Mouse (Mus musculus): Measurements from ENCODE around the gene Kcnt1. TPM values are rescaled to one million over a fixed set of nuclear protein-coding genes. Genes with fewer than 3 reads are reported as not detected.
A peak's percentile ranks its signal among the peaks of the same experiment; 100 is the strongest.

The Kcnt1 gene
- polyA plus RNA-seq, 1 experiment from 2014 or later, result 23.7 TPM

DNA sequence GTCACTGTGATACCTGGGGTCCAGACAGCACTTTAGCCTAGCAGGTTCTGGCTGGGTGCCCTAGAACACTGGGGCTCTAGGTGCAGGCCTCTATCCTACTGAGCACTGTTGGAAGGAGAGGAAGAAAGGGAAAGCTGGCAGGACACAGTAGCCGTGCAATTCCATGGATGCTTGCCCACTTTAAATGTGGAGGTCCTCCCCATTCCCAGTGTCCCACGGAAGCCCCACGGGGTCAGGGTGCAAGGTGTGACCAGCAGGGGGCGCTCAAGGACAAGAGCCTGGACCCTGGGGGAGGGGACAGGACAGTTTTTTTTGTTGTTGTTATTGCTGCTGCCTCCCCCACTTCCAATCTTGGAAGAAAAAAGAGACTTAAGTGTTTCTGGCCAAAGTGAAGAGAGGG, 13.2 kb upstream of the Kcnt1 start:
- ATAC-seq (ENCODE audit: low FRiP score), result no peak
- no peak overlapping the region for H3K9ac ChIP-seq (replicated peaks)
- no peaks in the 10 kb centered on the region for H3K9me3 ChIP-seq (replicated peaks)
- WGBS, result 9% methylated on average over 4 of the region's 4 CpGs
- no peak overlapping the region for H3K4me3 ChIP-seq (replicated peaks)
- H3K36me3 ChIP-seq, result no peaks in the 10 kb centered on the region
- H3K27ac ChIP-seq (replicated peaks), result no peak overlapping the region
- no peaks in the 10 kb centered on the region for H3K27me3 ChIP-seq (replicated peaks)
- H3K4me1 ChIP-seq, result 0 out of 2 replicates have a peak, but pooled peaks cover 3% of the 10 kb centered on the region
- H3K4me2 ChIP-seq, result no peak overlapping the region

DNA sequence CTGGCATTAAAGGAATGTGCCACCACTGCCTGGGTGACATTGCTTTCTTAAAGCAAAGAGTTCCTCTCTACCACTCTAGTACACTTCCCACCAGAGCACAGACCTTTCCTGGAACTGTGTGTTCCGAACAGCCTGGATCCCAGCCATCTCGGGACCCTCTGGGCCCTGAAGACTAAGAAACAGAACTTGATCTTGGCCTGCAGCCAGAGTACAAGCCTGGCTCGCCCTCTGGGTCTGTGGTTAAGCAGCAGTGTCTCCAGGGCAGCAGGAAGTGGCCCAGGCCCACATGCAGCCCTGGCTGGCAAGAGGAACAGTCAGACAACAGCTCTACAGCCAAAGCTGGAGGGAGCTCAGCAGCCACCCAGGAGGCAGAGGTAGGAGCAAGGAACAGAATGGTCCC, 10.9 kb upstream of the Kcnt1 start:
- Histone ChIP-seq H3K27ac (replicated peaks) (no peak overlapping the region), H3K27me3 (replicated peaks) (no peaks in the 10 kb centered on the region), H3K9ac (replicated peaks) (no peak overlapping the region), H3K4me2 (no peak overlapping the region), H3K36me3 (no peaks in the 10 kb centered on the region), H3K4me1 (0 out of 2 replicates have a peak, but pooled peaks cover 3% of the 10 kb centered on the region), H3K4me3 (replicated peaks) (no peak overlapping the region), H3K9me3 (replicated peaks) (no peaks in the 10 kb centered on the region)
- WGBS, result 53% methylated on average over 3 of the region's 3 CpGs
- ATAC-seq (ENCODE audit: low FRiP score), result no peak; the same call in 1 of the 2 replicates

DNA sequence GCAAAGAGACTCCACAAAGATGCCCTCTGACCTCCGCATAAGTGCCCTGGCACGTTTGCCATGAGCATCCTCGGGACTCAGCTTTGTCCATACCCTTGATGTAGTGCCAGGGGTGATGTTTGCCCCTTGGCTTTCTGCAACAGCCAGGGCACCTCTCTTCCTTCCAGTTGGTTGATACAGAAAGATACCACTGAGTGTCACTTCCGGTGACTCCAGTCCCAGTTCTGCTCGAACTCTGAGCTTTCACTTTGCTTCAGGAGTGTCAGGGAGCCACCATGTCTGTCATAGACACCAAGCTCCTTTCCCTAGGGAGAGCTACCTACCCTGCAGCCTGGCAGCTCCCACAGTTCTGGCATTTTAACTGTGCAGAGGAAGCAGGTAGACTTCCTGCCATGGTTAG, 9.5 kb upstream of the Kcnt1 start:
- WGBS, result 79% methylated on average over 5 of the region's 5 CpGs
- H3K9me3 ChIP-seq (replicated peaks), result no peaks in the 10 kb centered on the region
- no peak overlapping the region for H3K4me2 ChIP-seq
- no peak overlapping the region for H3K4me3 ChIP-seq (replicated peaks)
- no peak for ATAC-seq (ENCODE audit: low FRiP score)
- no peak overlapping the region for H3K9ac ChIP-seq (replicated peaks)
- no peak overlapping the region for H3K27ac ChIP-seq (replicated peaks)
- no peaks in the 10 kb centered on the region for H3K36me3 ChIP-seq
- no peaks in the 10 kb centered on the region for H3K27me3 ChIP-seq (replicated peaks)
- H3K4me1 ChIP-seq, result 0 out of 2 replicates have a peak, but pooled peaks cover 3% of the 10 kb centered on the region

DNA sequence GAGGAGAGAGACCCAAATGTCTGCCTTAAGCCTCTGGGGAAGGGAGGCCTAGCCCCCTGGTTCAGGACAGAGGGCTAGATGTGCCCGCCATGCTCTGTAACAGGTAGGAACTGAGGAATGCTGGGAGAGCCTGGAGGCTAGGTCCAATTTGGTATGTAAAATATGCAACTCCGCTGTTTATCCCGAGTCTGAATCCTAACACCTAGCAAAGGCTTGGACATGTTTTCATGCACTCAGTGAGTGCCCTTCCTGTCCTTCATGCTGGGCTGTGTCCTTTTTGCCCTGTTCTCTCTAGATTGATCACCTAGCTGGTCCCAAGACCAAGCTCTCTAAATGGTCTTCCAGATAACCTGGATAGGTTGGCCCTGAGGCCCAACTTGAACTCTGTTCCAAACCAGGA, 3.6 kb upstream of the Kcnt1 start:
- Histone ChIP-seq H3K4me1 (peaks cover 23% of the 10 kb centered on the region), H3K36me3 (no peaks in the 10 kb centered on the region), H3K4me2 (no peak overlapping the region), H3K9me3 (replicated peaks) (no peaks in the 10 kb centered on the region), H3K9ac (replicated peaks) (no peak overlapping the region), H3K27me3 (replicated peaks) (no peaks in the 10 kb centered on the region; the same call in 1 of the 2 replicates), H3K27ac (replicated peaks) (no peak overlapping the region), H3K4me3 (replicated peaks) (no peak overlapping the region)
- 95% methylated on average over 3 of the region's 3 CpGs for WGBS
- ATAC-seq (ENCODE audit: low FRiP score), result no peak

DNA sequence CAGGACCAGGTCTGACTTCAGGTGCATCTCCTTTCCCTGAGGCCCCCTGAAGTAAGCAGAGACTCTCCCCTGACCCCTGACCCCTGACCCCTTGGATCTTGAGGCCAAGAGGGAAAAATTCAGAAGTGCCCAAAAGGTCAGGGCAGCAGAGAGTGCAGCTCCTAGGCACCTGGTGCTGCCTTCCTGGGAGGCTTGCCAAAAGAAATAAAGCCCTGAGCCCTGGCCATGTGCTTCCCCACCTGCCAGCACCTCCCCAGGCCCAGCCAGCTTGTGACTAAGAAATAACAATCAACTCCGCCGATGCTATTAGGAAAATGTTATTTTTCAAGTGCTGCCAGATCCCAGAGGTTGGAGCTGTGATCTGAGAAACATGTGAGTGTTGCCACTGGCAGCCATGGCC, 1.5 kb upstream of the Kcnt1 start:
- no peak overlapping the region for H3K27ac ChIP-seq (replicated peaks)
- 61% methylated on average over 2 of the region's 2 CpGs for WGBS
- H3K27me3 ChIP-seq (replicated peaks), result peaks cover 6% of the 10 kb centered on the region
- no peak for ATAC-seq (ENCODE audit: low FRiP score)
- no peaks in the 10 kb centered on the region for H3K9me3 ChIP-seq (replicated peaks)
- no peak overlapping the region for H3K4me3 ChIP-seq (replicated peaks)
- no peaks in the 10 kb centered on the region for H3K36me3 ChIP-seq
- H3K9ac ChIP-seq (replicated peaks), result no peak overlapping the region
- no peak overlapping the region for H3K4me2 ChIP-seq
- peaks cover 35% of the 10 kb centered on the region for H3K4me1 ChIP-seq

DNA sequence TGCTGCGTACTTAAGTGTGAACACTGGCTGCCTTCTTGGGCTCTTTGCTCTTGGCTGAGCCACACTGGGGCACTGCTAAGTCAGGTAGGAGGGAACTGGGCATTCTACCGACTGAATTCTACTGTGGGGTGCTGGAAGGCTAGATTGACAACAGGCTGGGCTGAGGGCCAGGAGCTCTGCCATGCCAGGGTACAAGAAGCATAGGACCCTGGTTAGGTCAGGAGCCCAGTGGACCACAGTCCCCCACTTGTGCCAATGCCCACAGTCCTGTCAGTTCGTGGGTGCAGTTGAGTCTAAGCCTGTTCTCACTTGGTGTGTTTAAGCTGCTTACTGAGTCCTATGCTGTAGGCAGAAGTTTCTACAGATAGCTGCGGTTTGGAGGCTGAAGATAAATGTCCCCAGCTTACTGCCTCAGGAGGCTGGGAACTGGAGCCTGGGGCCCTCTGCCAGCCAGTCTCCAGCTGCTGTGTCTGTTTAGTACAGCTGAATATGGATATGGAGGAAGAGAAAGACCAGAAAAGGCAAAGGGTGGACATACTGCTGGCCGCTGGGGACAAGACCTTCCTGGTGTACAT, 751 bp upstream of the Kcnt1 start:
- Histone ChIP-seq H3K9me3 (replicated peaks) (no peaks in the 10 kb centered on the region), H3K9ac (replicated peaks) (no peak overlapping the region), H3K27ac (replicated peaks) (no peak overlapping the region), H3K4me2 (peak overlapping the region; percentile 99), H3K27me3 (replicated peaks) (peaks cover 6% of the 10 kb centered on the region), H3K36me3 (no peaks in the 10 kb centered on the region), H3K4me1 (peaks cover 35% of the 10 kb centered on the region), H3K4me3 (replicated peaks) (peak overlapping the region; percentile 58; the same call in 1 of the 2 replicates)
- 56% methylated on average over 5 of the region's 5 CpGs for WGBS
- ATAC-seq (ENCODE audit: low FRiP score), result no peak

DNA sequence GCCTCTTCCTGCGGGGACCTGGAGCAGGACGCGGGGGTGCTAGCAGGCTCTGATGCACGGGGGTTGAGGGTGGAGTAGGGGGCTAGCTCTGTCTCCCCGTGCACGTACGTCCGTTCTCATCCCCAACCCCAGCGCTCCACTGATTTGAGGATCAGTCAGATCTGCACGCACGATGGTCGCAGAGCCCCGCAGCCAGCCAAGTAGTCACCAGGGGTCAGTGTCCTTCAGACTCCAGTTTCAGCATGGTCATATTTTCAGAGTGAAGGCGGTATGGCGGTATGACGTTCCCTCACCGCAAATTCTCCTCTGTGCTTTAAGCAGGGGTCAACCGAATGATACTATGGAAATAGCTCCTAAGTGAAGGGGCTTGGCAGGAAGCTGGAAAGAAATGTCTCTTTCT, 696 bp downstream of the Kcnt1 start:
- no peaks in the 10 kb centered on the region for H3K9me3 ChIP-seq (replicated peaks)
- peaks cover 35% of the 10 kb centered on the region for H3K4me1 ChIP-seq
- peak overlapping the region; percentile 99 for H3K4me2 ChIP-seq
- 4% methylated on average over 18 of the region's 18 CpGs for WGBS
- 0 out of 2 replicates have a peak, but pooled peaks have one; percentile 37 for ATAC-seq (ENCODE audit: low FRiP score)
- H3K27ac ChIP-seq (replicated peaks), result no peak overlapping the region
- H3K9ac ChIP-seq (replicated peaks), result peak overlapping the region; percentile 55; the same call in 1 of the 2 replicates
- H3K4me3 ChIP-seq (replicated peaks), result peak overlapping the region; percentile 58
- no peaks in the 10 kb centered on the region for H3K36me3 ChIP-seq
- H3K27me3 ChIP-seq (replicated peaks), result peaks cover 6% of the 10 kb centered on the region

DNA sequence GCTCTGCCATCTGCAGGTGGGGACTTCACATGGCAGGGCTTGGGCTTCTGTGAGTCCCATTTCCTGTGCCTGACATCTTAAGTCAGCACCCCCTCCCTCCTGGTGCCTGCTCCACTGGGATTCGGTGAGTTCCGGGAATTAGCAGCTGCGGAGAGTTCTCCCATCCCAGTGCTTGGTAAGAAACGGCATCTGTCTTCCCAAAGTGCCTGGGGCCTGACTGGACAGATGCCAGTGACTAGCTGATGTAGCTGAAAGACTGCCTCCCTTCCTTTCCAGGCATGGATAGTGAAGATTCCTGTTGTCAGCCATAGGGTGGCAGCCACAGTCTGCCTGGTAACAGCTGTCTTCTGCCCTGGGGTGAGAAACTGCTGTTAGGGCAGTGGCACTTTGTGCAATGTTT, 1.9 kb downstream of the Kcnt1 start:
- H3K4me3 ChIP-seq (replicated peaks), result no peak overlapping the region
- no peak overlapping the region for H3K9ac ChIP-seq (replicated peaks)
- 0 out of 2 replicates have a peak overlapping the region, but pooled peaks have one; percentile 4 for H3K27ac ChIP-seq (replicated peaks)
- 0 out of 2 replicates have a peak overlapping the region, but pooled peaks have one; percentile 99 for H3K4me2 ChIP-seq
- 8% methylated on average over 4 of the region's 4 CpGs for WGBS
- H3K4me1 ChIP-seq, result peaks cover 35% of the 10 kb centered on the region
- 0 out of 2 replicates have a peak, but pooled peaks have one; percentile 16 for ATAC-seq (ENCODE audit: low FRiP score)
- H3K9me3 ChIP-seq (replicated peaks), result no peaks in the 10 kb centered on the region
- H3K27me3 ChIP-seq (replicated peaks), result peaks cover 6% of the 10 kb centered on the region
- no peaks in the 10 kb centered on the region for H3K36me3 ChIP-seq

DNA sequence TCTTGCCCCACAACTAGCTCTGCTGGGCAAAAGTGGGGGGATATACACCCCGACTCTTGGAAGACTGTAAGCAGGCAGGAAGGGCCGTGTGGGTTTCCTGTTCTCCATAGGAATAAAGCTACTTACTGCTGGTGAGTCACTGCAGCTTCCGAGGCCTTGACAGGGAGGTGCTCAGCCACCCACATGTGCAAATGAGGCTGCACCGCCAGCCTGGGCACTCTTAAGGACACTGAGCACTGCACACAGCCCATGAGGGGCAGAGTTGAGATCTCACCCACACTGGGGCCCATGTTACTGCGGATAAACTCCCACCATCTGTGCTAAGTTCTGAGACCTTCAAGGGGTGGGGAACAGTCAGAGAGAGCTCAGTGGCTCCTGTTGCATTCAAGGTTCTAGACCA, 3.1 kb downstream of the Kcnt1 start:
- ATAC-seq (ENCODE audit: low FRiP score), result no peak
- 68% methylated on average over 5 of the region's 5 CpGs for WGBS
- no peaks in the 10 kb centered on the region for H3K9me3 ChIP-seq (replicated peaks)
- no peak overlapping the region for H3K27ac ChIP-seq (replicated peaks)
- H3K4me1 ChIP-seq, result peaks cover 35% of the 10 kb centered on the region
- H3K4me2 ChIP-seq, result no peak overlapping the region
- H3K36me3 ChIP-seq, result no peaks in the 10 kb centered on the region
- H3K27me3 ChIP-seq (replicated peaks), result peaks cover 6% of the 10 kb centered on the region
- no peak overlapping the region for H3K9ac ChIP-seq (replicated peaks)
- no peak overlapping the region for H3K4me3 ChIP-seq (replicated peaks)

DNA sequence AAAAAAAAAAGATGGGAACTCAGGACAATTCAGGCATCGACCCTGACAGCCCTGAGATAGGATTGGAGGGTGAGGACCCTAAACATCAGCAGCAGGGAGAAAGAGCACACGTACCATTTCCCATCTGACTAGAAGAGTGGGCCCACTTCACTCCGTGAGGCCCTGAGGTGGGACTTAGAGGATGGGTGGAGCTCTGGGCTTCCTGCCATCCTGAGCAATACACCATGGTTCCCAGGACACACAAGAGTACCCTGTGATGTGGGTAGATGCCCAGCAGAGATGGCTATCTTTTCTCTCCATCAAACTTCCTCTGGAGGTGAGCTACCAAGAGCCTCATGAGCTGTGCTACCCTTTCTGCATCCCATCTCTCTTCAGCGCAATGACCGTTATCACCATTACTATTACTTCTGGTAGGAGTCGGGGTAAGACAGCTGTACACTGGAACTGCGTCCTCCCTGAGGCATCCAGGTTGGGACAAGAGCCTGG, 13.8 kb downstream of the Kcnt1 start:
- H3K36me3 ChIP-seq, result no peaks in the 10 kb centered on the region; the same call in 1 of the 2 replicates
- H3K27ac ChIP-seq (replicated peaks), result peak overlapping the region; percentile 69
- H3K4me2 ChIP-seq, result peak overlapping the region; percentile 78
- WGBS, result 19% methylated on average over 7 of the region's 7 CpGs
- peaks cover 6% of the 10 kb centered on the region; the same call in 1 of the 2 replicates for H3K27me3 ChIP-seq (replicated peaks)
- no peak; the same call in 1 of the 2 replicates for ATAC-seq (ENCODE audit: low FRiP score)
- H3K4me3 ChIP-seq (replicated peaks), result peak overlapping the region; percentile 65
- H3K9me3 ChIP-seq (replicated peaks), result no peaks in the 10 kb centered on the region
- peaks cover 25% of the 10 kb centered on the region for H3K4me1 ChIP-seq
- peak overlapping the region; percentile 76 for H3K9ac ChIP-seq (replicated peaks)

DNA sequence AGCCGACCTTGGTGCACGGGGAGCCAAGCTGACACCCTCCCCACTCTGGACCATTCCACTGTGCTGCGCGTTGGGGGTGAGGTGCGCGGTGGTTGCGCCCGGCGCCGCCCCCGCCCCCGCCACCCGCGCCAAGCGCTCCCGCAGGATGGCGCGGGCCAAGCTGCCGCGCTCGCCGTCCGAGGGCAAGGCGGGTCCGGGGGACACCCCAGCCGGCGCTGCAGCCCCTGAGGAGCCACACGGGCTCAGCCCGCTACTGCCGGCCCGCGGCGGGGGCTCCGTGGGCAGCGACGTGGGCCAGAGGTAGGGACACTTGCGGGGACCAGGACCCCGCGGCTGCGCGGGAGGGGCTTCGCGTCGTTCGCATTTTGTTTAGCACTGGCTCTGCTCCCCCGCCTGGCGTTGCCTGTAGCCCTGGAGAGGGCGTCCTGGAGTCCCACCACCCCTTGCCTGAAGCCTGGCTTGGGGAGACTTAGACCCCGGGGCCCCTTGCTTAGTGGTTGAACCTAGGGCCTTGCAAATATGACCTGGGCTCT, 14.3 kb downstream of the Kcnt1 start:
- Histone ChIP-seq H3K9me3 (replicated peaks) (no peaks in the 10 kb centered on the region), H3K9ac (replicated peaks) (peak overlapping the region; percentile 76), H3K27me3 (replicated peaks) (peaks cover 6% of the 10 kb centered on the region; the same call in 1 of the 2 replicates), H3K4me3 (replicated peaks) (peak overlapping the region; percentile 65), H3K4me1 (peaks cover 25% of the 10 kb centered on the region), H3K36me3 (no peaks in the 10 kb centered on the region; the same call in 1 of the 2 replicates), H3K4me2 (peak overlapping the region; percentile 78), H3K27ac (replicated peaks) (peak overlapping the region; percentile 69)
- WGBS, result 2% methylated on average over 49 of the region's 49 CpGs
- peak; percentile 81 for ATAC-seq (ENCODE audit: low FRiP score)

DNA sequence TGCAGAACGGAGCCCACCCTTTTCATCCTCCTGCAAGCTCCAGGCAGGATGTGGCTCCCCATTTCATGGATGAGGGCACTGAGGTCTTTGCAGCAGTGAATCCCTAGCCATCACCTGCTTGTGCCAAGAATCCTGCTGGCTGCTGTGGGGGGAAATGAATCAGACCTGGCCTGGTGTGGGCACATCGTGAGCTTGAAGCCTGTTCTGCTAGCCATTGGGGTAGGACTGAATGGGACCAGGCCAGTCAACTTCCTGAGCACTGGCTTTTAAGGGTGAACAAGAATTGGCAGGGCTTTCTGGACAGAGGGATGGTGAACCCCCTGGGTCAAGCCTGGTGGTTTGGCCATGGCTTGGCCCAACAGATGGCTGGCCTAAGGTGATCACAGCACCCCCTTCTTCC, 15.0 kb downstream of the Kcnt1 start:
- Histone ChIP-seq H3K4me3 (replicated peaks) (peak overlapping the region; percentile 65), H3K27me3 (replicated peaks) (peaks cover 6% of the 10 kb centered on the region; the same call in 1 of the 2 replicates), H3K27ac (replicated peaks) (peak overlapping the region; percentile 69), H3K9me3 (replicated peaks) (no peaks in the 10 kb centered on the region), H3K4me2 (peak overlapping the region; percentile 78), H3K4me1 (peaks cover 25% of the 10 kb centered on the region), H3K36me3 (no peaks in the 10 kb centered on the region; the same call in 1 of the 2 replicates), H3K9ac (replicated peaks) (peak overlapping the region; percentile 76)
- 68% methylated on average over 2 of the region's 2 CpGs for WGBS
- no peak for ATAC-seq (ENCODE audit: low FRiP score)

Data from neural tube, embryonic 15.5 days (tissue).